Mouse (Mus musculus) urinary bladder, postnatal 4 days (tissue): ENCODE results near the gene 9430015G10Rik.

Source experiments
- DNase-seq, 2 experiments: peaks; one replicate each; pipeline ENCODE4 v3.0.0; 2021 to 2022; ENCODE audit warnings: low spot score in 2 of 2

The 9430015G10Rik gene

DNA sequence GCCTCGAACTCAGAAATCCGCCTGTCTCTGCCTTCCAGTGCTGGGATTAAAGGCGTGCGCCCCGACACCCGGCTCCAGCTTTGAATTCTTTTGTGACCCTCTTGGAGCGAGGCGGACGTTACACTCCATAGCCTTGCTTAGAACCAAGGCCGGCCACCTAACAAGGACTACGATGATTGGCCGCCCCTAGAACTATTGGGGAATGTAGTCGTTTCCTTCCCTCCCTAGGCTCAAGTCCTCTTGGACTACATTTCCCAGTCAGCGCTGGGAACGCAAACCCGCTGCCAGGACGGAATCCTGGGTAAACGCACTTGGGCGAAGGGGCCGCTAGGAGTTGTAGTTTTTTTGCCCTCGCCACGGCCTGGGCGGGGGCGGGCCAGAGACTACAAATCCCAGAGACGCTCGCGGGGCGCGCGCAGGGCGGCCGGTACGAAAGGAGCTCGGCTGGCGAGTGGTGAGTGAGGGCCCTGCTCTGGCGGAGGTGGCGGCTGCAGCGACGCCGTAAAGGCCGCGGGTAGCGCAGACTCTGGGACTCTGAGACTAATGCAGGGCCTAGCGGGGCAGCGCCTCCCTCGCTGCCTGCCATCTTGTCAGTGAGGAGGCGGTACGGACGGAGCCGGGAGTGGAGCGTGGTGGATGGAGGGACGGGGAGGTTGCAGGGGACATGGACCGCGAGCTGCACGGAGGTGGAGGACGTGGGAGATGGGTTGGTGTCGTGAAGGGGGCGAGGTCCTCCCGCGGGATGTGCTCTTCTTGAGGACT is at the start of gene 9430015G10Rik:
9430015G10Rik (plus strand) TSS at position 413 of the 762 bp plus-strand sequence.
- DNase-seq: peak; percentile 96 to 98

DNA sequence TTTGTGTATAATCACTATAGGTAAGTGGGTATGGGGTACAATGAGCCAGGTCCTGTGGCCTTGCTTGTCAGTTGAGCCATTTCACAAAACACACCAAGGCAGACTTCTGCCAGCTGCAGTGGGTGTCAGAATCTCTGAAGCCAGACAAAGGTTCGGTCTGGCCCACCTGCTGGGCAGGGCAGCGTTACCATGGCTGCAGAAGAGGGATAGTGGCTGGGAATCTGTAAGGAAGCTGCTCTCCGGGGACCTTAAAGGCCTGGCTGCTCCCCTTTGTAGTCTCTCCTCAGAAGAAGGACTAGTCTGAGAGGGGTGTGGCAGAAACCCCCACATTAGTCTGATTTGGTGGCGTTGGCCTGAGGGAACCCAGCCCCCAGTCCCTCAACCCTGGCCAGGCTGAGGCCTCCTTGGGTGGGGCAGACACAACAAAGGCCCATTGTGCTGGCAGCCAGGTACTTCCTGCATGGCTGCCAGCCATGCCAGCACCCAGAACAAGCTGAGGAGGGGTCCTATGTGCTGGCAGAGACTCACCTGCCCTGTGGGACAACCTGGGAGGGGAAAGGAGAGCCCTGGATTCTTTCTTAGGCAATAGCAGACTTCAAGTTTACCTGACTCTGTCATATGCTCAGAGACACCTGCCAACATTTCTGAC is 45.8 kb upstream of the 9430015G10Rik start:
- DNase-seq: no peak

DNA sequence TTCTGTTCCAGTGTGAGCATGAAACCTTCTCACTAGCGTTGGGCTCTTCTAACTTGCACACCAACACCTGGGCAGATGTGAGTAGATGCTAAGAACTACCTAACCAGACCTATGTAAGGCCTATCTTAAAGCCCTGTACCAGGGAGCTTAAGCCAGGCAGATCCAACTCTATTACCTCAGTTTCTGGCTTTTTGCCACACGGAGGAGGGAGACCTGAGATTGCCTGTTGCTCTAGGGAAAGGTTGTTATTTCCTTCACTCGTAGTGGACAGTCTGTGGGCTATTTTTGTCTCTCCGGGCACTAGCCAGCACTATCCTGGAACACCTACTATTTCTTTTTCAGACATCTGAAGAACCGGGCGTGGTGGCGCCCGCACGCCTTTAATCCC is 45.3 kb upstream of the 9430015G10Rik start:
- DNase-seq: no peak

DNA sequence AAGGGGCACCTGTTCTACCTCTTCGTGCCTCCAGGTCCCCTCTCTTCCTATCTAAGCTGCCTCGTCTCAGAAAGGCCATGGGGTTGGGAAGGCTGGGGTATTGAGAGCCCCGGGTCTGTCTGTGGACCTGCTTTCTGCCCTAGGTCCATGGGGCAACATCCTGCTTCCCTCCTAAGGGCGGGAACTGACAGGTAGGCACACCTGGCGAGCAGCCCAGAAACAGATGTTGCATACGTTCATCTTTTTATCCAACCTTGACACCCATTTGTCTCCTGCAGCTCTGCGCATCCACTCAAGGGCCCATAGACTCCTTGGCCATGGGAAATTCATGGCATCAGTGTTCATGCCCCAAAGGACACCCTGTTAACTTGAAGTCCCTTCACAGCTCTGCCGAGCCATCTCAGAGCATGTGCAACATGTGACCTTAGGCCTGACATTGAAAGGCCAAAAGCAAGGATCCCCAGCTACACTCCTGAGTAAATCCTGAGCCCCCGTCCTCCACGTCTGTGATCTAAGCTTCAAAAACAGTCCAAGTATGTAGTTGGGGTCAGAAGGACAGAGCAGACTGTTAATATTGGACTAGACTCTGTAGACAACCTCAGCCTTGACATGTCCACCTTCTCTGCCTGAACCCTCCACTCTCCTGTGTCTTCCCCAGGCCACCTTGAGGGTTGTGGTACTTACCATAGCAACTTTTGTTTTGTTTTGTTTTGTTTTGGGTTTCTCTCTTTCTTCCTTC is 44.5 kb upstream of the 9430015G10Rik start:
- no peak for DNase-seq

DNA sequence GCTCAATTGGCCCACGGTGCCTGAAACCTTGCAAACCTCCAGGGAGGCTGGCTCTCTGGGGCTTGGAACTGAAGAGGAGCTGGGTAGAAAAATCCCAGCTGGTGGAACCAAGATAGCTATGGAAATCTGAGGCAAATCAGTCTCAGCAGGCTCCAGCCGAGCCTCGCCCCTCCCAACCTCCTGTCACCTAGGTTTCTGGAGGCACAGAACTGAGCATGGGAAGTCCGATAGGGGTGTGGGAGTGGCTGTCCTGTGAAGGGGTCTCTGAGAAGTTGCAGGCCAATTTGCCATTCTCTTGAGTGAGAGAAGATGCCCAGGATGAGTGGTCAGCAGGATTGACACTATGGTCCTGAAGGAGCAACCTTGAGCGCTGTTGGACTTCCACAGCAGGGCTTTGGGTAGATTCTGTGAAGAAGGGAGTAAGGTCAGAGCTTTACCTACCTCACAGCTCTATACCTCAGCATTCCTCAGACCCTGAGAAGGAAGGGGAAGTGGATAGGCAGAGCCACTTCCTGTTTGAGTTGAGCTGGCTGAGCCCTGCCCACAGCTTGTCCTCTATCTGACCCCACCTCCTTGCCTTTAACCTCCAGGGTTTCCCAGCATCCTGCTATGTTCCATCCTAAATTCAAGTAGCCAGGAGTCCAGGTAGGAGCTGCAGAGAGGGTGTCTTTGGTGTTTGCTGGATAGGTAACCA is 42.4 kb upstream of the 9430015G10Rik start:
- no peak for DNase-seq

DNA sequence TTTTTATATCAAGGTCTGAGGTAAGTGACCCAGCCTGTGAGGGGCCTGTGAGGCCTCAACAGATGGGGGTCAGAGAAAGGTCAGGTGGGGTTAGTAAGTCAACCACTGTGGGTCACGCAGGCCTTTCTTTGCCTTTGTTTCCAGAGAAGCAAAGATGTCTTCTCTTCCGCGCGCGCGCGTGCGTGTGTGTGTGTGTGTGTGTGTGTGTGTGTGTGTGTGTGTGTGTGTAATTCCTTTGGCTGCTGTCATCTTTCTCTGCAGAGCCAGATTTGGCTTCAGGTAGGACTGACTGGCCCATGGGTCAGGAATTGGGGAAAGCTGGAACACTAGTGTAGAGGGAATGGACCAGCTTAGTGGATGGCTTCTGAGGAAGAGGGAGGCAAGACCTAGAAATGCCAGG is 40.1 kb upstream of the 9430015G10Rik start:
- DNase-seq: no peak

DNA sequence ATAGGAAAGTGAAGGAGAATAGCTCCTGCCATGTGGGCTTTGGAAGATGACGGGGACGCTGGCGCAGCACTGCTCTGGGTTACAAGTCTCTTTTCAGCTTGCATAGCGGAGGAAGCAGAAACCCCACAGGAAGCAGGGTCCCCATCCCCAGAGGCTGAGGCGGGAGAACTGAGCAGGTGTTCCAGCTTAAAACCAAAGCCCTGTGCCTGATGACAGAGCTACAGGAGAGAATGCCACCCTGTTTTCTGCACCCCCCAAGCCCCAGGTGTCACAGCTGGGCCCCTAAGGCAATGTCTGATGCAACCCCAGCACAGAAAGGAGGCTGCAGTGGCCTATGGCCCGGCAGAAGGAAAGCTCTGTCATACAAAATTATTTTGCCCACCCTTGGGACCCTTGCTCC is 39.5 kb upstream of the 9430015G10Rik start:
- DNase-seq: no peak

DNA sequence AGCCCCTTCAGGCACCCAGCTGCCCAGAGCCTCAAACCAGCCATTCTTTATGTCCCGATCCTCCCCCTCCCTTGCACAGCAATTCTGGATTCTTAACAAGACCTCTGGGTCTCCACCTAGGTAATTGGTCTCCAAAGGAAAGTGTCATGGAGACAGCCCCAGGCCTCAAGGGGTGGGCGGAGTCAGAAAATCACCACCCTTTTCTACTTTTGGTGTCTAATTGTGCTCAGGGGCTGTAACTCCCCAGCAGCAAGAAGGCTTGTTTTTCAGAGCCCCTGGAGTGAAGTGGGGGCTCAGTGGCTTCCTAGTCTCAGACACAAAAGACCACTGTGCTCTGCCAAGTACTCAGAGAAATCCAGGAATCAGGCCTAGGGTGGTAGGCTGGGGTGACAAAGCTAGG is 39.1 kb upstream of the 9430015G10Rik start:
- no peak for DNase-seq

DNA sequence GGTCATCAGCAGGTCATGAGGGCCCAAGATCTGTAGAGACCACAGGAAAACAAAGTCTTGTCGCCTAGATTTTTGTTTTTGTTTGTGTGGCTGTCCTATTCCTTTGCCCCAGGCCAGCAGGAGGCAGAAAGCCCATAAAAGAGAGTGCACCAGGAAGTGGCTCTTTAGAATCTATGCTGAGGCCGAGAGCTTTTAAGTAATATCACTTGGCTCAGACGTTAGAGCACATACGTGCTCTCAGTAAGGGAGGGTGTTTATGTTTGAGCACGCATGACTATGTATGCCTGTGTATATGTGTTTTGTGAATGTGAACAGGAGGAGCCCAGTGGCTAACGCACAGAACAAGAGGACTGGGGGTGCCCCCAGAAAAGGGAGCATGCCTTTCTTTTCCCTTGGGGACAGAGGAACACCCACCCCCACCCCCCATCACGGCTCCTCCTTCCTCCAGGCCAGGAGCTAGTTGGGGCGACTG is 32.8 kb upstream of the 9430015G10Rik start:
- no peak for DNase-seq

DNA sequence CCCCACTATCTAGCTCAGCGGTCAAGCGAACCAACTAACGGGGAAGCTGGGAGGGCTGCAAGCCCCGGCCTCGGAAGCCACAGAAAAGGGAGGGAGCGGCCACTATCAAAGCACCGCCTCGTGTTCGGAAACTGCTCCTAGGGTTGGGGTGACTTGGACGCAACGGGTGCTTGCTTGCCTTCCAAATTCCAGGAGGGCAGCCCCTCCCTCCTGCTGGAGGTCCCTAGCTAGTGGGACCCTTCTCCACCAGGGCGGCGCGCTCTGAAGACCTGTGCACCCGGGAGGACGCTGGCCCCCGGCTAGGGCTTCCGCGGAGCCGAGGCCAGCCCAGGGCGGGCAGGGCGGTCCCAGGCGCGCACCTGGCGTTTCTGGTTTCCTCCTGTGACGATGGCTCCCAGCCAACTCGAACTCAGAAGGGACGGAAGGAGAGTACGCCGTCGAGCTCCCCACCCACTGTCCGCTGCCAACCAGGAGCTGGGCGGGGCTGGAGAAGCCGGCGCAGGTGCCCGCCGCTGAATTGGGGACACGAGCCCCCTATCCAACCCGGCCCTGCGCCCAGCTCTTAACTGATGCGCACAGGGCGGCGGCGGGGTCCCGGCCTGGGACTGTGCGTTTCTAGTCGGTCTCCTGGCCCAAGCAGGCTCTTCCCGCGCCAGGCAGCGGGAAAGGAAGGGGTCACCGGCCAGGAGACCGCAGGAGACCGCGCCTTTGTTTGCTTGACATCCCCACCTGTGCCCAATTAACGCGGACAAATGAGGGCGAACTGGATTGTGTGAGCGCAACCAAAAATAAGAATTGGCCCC is 32.1 kb upstream of the 9430015G10Rik start:
- peak; percentile 62 to 75 for DNase-seq

DNA sequence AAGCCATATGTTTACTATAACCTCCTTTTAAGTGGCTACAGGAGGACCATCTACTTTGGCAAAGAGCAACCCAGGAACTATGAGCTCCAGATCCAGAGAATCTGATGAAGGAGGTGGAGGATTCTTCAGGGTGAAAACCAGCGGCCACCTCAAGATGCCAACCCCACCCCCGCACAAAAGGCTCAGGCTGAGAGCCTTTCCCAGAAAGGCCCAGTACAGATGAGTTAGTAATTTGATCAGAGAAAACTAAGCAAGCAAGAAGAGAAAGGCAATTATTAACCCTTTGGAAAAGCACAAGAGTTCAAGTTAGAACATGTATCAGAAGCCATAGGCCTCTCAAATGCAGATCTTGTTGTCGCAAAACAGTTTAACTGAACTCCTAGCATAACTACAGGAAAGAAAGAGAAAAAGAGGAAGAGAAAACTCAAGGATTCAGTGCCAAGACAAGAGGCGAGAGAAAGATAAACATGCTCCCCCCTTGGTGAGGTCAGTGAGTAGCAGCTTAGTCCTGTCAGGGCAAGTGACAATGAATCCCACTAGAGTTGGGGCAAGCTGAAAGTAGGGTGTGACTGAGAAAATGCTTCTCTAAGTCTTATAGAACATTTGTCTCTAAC is 27.1 kb upstream of the 9430015G10Rik start:
- DNase-seq: no peak

DNA sequence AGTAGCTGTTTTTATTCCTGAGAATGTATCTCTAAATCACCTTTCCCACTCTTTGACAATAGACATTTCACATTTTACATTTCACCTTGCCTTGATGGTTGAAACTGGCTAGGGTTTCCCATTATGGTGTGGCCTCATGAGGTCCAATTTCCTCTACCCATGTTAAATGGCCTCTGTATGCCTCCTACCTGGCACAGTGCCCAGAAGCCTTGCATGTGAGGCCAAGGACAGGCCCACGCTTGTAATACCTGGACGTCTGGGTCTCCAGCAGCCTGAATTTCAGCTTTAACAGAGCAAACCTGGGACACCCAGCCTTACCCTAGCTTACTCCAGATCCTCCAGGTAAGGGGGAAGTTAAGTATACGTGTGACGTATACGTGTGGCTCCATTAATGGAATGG is 26.4 kb upstream of the 9430015G10Rik start:
- DNase-seq: peak; percentile 60 to 75

DNA sequence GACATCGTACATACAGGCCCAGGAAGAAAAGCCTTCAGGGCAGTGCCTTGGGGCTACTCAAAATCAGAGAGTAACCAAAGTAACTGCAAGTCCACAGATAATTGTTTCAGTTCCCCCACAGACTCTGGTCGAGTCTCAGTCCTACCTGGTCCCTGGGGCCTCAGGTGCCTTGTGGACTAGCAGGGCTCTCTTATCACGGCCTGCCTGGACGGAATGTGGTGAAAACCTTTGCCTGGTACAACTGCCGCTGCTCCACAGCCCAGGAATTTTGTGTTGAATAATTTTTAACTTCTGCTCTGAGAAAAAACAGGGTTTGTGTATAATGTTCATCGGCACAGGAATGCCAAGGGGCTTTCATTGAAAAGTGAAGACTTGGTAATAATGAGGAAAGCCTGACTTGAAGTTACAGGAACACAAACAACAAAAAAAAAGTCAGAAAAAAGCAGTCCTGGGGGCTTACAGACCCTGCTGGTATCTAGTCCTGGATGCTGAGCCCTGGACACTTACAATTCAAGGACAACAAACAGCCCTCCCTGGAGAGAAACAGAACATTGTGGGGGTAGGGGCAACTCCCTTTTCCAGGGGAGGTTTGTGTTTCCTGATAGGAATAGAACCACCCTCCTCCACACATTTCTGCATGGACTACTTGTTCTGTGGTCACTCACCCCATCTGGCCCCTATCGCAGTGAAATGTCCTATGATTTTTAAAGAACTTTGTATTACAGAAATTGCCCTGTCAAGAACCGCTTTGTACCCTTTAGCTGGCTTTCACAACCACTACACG is 25.5 kb upstream of the 9430015G10Rik start:
- no peak for DNase-seq

DNA sequence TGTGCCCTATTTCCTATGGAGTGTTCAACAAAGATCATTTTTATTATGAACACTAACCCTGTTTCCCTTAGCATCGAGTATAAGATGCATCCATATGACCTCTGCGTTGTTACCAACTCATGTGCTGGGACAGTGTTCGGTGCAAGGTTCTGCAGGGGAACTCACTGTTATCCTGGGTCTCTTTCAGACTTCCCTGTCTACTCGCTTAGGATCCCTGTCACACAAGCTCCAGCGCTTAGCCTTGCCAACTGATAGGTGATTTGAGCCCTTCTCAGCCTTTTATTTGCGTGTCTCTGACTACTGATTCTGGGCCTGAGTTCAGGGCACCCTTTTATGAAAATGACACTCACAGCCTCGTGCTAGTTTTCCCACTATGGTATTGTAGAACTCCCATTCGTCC is 24.5 kb upstream of the 9430015G10Rik start:
- no peak for DNase-seq

DNA sequence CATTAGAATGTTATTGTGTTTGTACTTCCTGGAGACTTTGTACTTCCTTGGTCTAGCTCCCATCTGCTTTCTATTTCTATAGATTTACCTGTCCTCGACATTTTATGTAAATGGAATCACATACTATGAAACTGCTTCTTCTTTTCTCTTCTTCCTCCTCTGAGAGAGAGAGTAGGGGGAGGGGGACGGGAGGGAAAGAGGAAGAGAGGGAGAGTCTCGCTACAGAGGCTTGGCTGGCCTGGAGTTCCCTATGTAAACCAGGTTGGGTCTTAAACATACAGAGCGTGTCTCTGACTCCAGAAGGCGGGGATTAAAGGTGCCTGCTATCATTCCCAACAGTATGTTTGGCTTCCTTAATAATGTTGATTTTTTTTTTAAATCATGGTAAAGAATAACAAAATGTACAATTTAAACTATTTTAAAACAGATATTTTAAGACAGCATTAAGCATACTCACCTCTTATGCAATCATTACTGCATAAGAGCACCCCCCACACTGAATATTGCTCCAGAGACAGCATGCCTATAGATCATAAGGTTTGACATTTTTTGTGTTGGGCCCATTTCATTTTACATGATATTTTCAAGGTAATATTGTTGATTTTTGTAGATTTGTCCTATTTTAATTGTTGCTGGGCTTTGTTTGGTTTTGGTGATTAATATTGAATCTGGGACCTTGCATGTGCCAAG is 22.2 kb upstream of the 9430015G10Rik start:
- no peak for DNase-seq

DNA sequence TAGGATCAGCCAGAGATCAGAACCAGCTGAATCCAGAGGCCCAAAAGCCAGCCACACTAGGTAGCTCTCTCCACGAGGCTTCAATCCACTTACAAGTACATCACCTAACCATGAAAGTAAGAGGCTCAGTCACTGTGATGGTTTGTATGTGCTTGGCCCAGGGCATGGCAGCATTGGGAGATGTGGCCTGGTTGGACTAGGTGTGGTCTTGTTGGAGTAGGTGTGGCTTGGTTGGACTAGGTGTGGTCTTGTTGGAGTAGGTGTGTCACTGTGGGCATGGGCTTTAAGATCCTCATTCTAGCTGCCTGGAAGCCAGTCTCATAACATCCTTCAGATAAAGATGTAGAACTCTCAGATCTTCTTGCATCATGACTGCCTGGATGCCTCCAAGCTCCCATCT is 18.5 kb upstream of the 9430015G10Rik start:
- DNase-seq: no peak

DNA sequence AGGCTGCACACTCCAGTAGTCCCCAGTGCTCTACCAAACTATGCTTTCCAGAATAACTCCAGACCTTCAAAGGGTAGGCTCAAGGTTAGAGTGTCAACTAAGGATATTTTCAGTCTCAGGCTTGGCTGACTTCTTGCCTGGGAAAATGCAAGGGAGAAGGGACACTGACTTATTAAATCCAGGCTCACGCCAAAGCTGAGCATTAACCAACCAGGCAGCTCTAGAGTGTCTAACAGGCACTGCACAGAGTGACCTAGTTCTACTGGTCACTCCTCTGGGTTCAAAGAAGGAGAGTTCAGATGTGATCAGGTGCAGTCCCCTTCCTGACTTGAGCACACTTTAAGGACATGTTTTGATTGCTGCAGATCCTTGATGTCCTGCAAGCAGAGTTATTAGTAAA is 17.0 kb upstream of the 9430015G10Rik start:
- no peak for DNase-seq

DNA sequence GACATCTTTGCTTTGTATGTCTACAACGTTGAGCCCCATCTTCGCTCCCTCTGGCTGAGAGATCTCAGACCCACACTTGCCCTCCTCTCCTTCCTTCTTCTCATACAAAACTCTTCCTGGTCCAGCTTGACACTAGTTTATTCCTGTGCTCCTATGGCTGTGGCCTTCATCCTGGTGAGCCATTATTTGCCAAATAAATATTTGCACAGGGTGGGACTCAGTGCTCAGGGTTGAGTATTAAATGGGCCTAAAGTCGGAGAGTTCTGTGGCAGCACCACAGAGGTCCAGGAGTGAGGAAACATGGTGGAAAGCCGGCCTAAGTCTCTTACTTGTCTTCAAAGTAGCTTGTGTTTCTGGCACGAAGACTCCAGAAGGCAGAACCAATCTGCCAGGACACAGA is 16.0 kb upstream of the 9430015G10Rik start:
- DNase-seq: no peak

DNA sequence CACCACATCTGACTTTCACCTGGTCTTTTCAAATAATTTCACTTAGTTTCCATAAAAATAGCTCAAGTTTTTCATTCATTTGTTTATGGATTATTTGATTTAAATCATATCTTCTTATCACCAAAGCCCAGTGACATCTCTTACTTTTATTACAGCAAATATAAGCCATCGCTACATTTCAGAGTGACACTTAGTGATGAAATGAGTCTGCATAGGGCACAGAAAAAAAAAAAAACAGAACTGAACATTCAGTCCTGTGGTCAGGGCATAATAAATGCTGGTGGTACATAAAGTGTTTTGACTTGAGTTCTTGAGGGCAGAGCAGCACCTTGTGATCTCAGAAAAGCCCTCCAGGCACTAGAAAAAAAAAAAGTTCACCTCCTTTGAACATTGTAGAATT is 13.6 kb upstream of the 9430015G10Rik start:
- no peak for DNase-seq
